Mouse (Mus musculus) spleen, adult 2 months (tissue): Measurements from ENCODE around the gene Stx8. TPM values are rescaled to one million over a fixed set of nuclear protein-coding genes. Genes with fewer than 3 reads are reported as not detected.

Experiments used
- DNase-seq, 2 experiments: peaks; one replicate each; pipeline versions ENCODE4 v3.0.0 to v3.0.0-alpha.2; 2012 to 2021; ENCODE audit warnings: low spot score in 2 of 2, low read depth in 1 of 2
- H3K27ac ChIP-seq: fragments of 200-500 bp; 2 replicates; pipeline ENCODE4 v1.5.1; 2012; ENCODE audit warnings: low read length, inconsistent platforms; ENCODE audit not compliant: insufficient read depth
- H3K27me3 ChIP-seq: fragments of 200-500 bp; 2 replicates; pipeline ENCODE4 v1.6.1; 2012; ENCODE audit warnings: mild to moderate bottlenecking, moderate library complexity, low read length, inconsistent platforms; ENCODE audit not compliant: control insufficient read depth, insufficient read depth
- H3K36me3 ChIP-seq: fragments of 200-500 bp; 2 replicates; pipeline ENCODE4 v1.6.1; 2012; ENCODE audit warnings: mild to moderate bottlenecking, low read length, inconsistent platforms; ENCODE audit not compliant: control insufficient read depth, insufficient read depth
- H3K4me1 ChIP-seq: fragments of 200-500 bp; 2 replicates; pipeline ENCODE4 v1.6.1; 2011; ENCODE audit warnings: inconsistent platforms; ENCODE audit not compliant: control insufficient read depth, insufficient read depth, insufficient read length
- H3K4me3 ChIP-seq: fragments of 200-500 bp; 2 replicates; pipeline ENCODE4 v1.5.1; 2011; ENCODE audit warnings: mild to moderate bottlenecking, inconsistent platforms; ENCODE audit not compliant: insufficient read depth, insufficient read length; ENCODE audit errors: extremely low read depth
- CTCF ChIP-seq: fragments of 200-500 bp; IDR thresholded peaks from 2 replicates; pipeline ENCODE4 v1.5.1; 2011; ENCODE audit warnings: mild to moderate bottlenecking, inconsistent platforms; ENCODE audit not compliant: insufficient read depth, insufficient read length, insufficient replicate concordance; ENCODE audit errors: extremely low read depth
- POLR2A ChIP-seq: fragments of 200-500 bp; IDR thresholded peaks from 2 replicates; pipeline ENCODE4 v1.6.1; 2011; ENCODE audit warnings: low read depth, low read length, inconsistent platforms
- WGBS: fragments of 180-500 bp; shearing (Covaris S2); methylation state at CpG from one replicate; pipeline ENCODE4 v1.1.7; 2018; 5-methylcytosine and 5-hydroxymethylcytosine counted together
- polyA plus RNA-seq: library from polyadenylated mRNA; depleted of rRNA; stranded (reverse); fragments of >200 nt; gene quantifications from 2 replicates; pipeline ENCODE4 v1.2.3, GENCODE M21; 2012; rRNA removed

The Stx8 gene
- polyA plus RNA-seq, 1 experiment = 3.2 TPM

GRCm38 (mm10) chr11:68250106-68250505, 284.1 kb downstream of the Stx8 start:
- TF ChIP-seq POLR2A (no peak), CTCF (no peak)

GRCm38 (mm10) chr11:68253531-68253930, 287.5 kb downstream of the Stx8 start:
- no peaks in the 10 kb centered on the region for H3K27me3 ChIP-seq
- H3K36me3 ChIP-seq = no peaks in the 10 kb centered on the region
- no peak overlapping the region for H3K27ac ChIP-seq
- WGBS = 20% methylated on average over 7 of the region's 7 CpGs
- H3K4me1 ChIP-seq = peaks cover 8% of the 10 kb centered on the region; the same call in 1 of the 2 replicates
- no peak for DNase-seq
- TF ChIP-seq POLR2A (no peak), CTCF (no peak)
- no peak overlapping the region for H3K4me3 ChIP-seq

More at GRCm38 (mm10) chr11:68250106-68250505, 284.1 kb downstream of the Stx8 start:
- Histone ChIP-seq H3K27me3 (no peaks in the 10 kb centered on the region), H3K27ac (no peak overlapping the region), H3K36me3 (no peaks in the 10 kb centered on the region), H3K4me1 (peaks cover 8% of the 10 kb centered on the region; the same call in 1 of the 2 replicates), H3K4me3 (no peak overlapping the region)
- WGBS = 52% methylated on average over 6 of the region's 6 CpGs
- DNase-seq = no peak

Other genes with a start within 250 kb of the Stx8 start
- gene Glp2r, start 195.0 kb upstream of the Stx8 start, polyA plus RNA-seq = 0.04 TPM in 2 replicates
- not detected in 2 replicates for gene Gsg1l2, start 191.6 kb upstream of the Stx8 start, polyA plus RNA-seq
- not detected in 2 replicates for gene Dhrs7c, start 168.0 kb upstream of the Stx8 start, polyA plus RNA-seq
- gene Usp43, start 44.0 kb upstream of the Stx8 start, polyA plus RNA-seq = 0.30 and 0.32 TPM in 2 replicates
- not detected in 2 replicates for gene Cfap52, start 542 bp upstream of the Stx8 start, polyA plus RNA-seq